Mouse (Mus musculus) testis, adult 2 months (tissue): ENCODE data around the gene Ppil6. TPM values are rescaled to one million over a fixed set of nuclear protein-coding genes. Genes with fewer than 3 reads are reported as not detected.

ENCODE experiments used
- H3K27ac ChIP-seq: fragments of 200-500 bp; 2 replicates; pipeline ENCODE4 v1.5.1; 2012; ENCODE audit warnings: low read depth, low read length; ENCODE audit not compliant: control insufficient read depth, insufficient read depth
- H3K27me3 ChIP-seq: fragments of 200-500 bp; 2 replicates; pipeline ENCODE4 v1.6.1; 2012; ENCODE audit warnings: mild to moderate bottlenecking, low read length, moderate library complexity; ENCODE audit not compliant: control insufficient read depth, insufficient read depth
- H3K36me3 ChIP-seq: fragments of 200-500 bp; 2 replicates; pipeline ENCODE4 v1.6.1; 2012; ENCODE audit warnings: mild to moderate bottlenecking, low read length; ENCODE audit not compliant: control insufficient read depth, insufficient read depth
- H3K4me1 ChIP-seq: fragments of 200-500 bp; 2 replicates; pipeline ENCODE4 v1.6.1; 2012; ENCODE audit warnings: low read length; ENCODE audit not compliant: control insufficient read depth, insufficient read depth
- H3K4me3 ChIP-seq: fragments of 200-500 bp; 2 replicates; pipeline ENCODE4 v1.5.1; 2012; ENCODE audit warnings: low read depth, mild to moderate bottlenecking, low read length, moderate library complexity, mixed read lengths; ENCODE audit not compliant: control insufficient read depth
- CTCF ChIP-seq: fragments of 200-500 bp; IDR thresholded peaks from 2 replicates; pipeline ENCODE4 v1.5.1; 2012; ENCODE audit warnings: low read depth, mild to moderate bottlenecking, inconsistent platforms, low read length, moderate library complexity; ENCODE audit not compliant: control insufficient read depth, insufficient read depth, insufficient replicate concordance
- POLR2A ChIP-seq: fragments of 200-500 bp; IDR thresholded peaks from 2 replicates; pipeline ENCODE4 v1.6.1; 2012; ENCODE audit warnings: low read depth, mild to moderate bottlenecking, inconsistent platforms, low read length, moderate library complexity; ENCODE audit not compliant: control insufficient read depth
- polyA plus RNA-seq: library from polyadenylated mRNA; depleted of rRNA; stranded (reverse); fragments of >200 nt; gene quantifications from 2 replicates; pipeline ENCODE4 v1.2.3, GENCODE M21; 2012

Ppil6 gene
- polyA plus RNA-seq, 1 experiment, result 29.4 TPM

GRCm38 (mm10) chr10:41459990-41460389 lies 30.2 kb upstream of the Ppil6 start:
- no peak overlapping the region for H3K4me3 ChIP-seq
- no peaks in the 10 kb centered on the region for H3K27me3 ChIP-seq
- peaks cover 2% of the 10 kb centered on the region for H3K36me3 ChIP-seq
- H3K4me1 ChIP-seq, result no peaks in the 10 kb centered on the region
- TF ChIP-seq CTCF (no peak), POLR2A (no peak)
- no peak overlapping the region for H3K27ac ChIP-seq

- H3K27ac ChIP-seq, result no peak overlapping the region
- H3K36me3 ChIP-seq, result peaks cover 2% of the 10 kb centered on the region
- TF ChIP-seq POLR2A (no peak), CTCF (no peak)
These were observed 29.7 kb upstream of the Ppil6 start for GRCm38 (mm10) chr10:41460501-41460900.

GRCm38 (mm10) chr10:41461057-41461722 lies 29.0 kb upstream of the Ppil6 start:
- Histone ChIP-seq H3K27ac (no peak overlapping the region), H3K36me3 (peaks cover 2% of the 10 kb centered on the region), H3K4me1 (no peaks in the 10 kb centered on the region), H3K27me3 (no peaks in the 10 kb centered on the region), H3K4me3 (no peak overlapping the region)
- TF ChIP-seq CTCF (no peak), POLR2A (no peak)

More at GRCm38 (mm10) chr10:41460501-41460900, 29.7 kb upstream of the Ppil6 start:
- Histone ChIP-seq H3K4me1 (no peaks in the 10 kb centered on the region), H3K27me3 (no peaks in the 10 kb centered on the region), H3K4me3 (no peak overlapping the region)

DNA sequence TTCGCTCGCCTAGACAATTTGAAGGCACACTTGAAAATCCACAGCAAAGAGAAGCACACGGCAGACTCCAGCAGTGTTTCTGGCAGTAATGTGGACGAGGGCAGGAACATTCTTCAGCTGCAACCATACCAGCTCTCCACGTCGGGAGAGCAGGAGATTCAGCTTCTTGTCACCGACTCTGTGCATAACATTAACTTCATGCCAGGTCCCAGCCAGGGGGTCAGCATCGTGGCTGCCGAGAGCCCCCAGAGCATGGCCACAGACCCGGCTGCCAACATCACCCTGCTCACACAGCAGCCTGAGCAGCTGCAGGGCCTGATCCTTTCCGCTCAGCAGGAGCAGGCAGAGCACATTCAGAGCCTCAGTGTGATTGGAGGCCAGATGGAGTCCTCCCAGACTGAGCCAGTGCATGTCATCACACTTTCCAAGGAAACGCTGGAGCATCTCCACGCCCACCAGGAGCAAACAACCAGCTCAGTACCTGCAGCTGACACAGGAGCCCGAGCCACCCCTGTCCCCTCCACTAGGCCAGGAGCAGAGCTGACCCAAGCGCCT lies 25.8 kb upstream of the Ppil6 start:
- H3K27me3 ChIP-seq, result no peaks in the 10 kb centered on the region
- no peak overlapping the region for H3K4me3 ChIP-seq
- TF ChIP-seq CTCF (no peak), POLR2A (no peak)
- no peaks in the 10 kb centered on the region for H3K4me1 ChIP-seq
- H3K27ac ChIP-seq, result no peak overlapping the region
- H3K36me3 ChIP-seq, result no peaks in the 10 kb centered on the region; the same call in 1 of the 2 replicates

- Histone ChIP-seq H3K36me3 (no peaks in the 10 kb centered on the region), H3K4me1 (no peaks in the 10 kb centered on the region), H3K4me3 (no peak overlapping the region), H3K27ac (no peak overlapping the region), H3K27me3 (no peaks in the 10 kb centered on the region)
- TF ChIP-seq POLR2A (no peak), CTCF (no peak)
These were observed 22.9 kb upstream of the Ppil6 start for GRCm38 (mm10) chr10:41467325-41467724.

DNA sequence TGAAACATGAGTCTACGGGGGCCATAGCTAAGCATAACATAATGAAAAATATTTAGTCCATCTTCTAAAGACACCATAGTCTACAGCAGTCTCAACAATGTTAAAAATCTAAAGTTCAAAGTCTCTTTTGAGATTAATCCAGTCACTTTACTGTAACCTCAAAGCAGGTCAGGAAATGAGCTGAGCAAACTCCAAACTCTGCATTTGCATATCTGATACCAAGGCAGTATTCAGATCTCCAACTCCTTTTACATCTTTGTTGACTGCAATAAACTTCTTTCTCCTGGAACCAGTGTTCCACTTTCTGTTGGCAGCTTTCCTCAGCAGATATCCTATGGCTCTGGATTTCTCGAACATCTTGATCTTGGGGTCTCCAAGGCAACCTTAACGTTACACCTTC lies 19.5 kb upstream of the Ppil6 start:
- no peaks in the 10 kb centered on the region for H3K27me3 ChIP-seq
- no peak for TF ChIP-seq POLR2A
- no peak for TF ChIP-seq CTCF
- H3K4me3 ChIP-seq, result no peak overlapping the region
- no peaks in the 10 kb centered on the region for H3K36me3 ChIP-seq
- H3K4me1 ChIP-seq, result no peaks in the 10 kb centered on the region
- no peak overlapping the region for H3K27ac ChIP-seq

DNA sequence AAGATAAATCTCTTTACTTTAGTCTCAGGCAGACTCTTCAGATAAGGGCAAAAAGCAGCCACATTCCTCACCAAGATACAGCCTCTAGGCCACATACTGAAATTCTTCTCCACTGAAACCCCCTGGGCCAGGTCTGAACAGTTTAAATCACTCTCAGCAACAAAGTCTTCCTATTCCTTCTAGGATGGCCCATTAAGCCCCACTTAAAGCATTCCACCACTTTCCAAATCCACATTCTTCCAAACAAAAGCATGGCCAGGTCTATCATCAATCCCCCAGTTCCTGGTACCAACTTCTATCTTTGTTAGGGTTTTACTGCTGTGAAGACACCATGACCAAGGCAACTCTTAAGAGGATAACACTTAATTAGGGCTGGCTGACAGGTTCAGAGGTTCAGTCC lies 17.7 kb upstream of the Ppil6 start:
- H3K27me3 ChIP-seq, result no peaks in the 10 kb centered on the region
- H3K4me1 ChIP-seq, result peaks cover 10% of the 10 kb centered on the region
- H3K27ac ChIP-seq, result no peak overlapping the region
- TF ChIP-seq CTCF (no peak), POLR2A (no peak)
- H3K36me3 ChIP-seq, result no peaks in the 10 kb centered on the region
- H3K4me3 ChIP-seq, result no peak overlapping the region

DNA sequence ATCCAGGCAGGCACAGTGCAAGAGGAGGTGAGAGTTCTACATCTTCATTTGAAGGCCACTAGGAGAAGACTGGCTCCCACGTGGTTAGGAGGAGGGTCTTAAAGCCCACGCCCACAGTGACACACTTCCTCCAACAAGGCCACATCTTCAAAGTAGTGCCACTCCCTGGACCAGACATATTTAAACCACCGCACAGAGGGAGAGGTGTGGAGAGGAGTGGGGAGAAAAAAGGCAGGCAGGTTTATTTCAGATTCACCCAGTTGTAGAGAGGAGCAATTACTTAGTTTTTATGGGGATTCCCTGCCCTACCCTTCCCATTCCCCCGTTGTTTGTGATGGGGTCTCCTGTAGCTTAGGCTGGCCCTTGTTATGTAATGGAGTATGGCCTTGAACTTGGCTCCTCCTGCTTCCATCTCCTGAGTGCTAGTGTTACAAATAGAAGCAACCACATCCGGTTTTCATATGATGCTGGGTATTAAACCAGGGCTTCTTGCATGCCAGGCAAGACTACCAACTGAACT lies 17.2 kb upstream of the Ppil6 start:
- no peaks in the 10 kb centered on the region for H3K27me3 ChIP-seq
- H3K4me1 ChIP-seq, result peaks cover 15% of the 10 kb centered on the region
- H3K27ac ChIP-seq, result no peak overlapping the region
- H3K36me3 ChIP-seq, result no peaks in the 10 kb centered on the region
- no peak overlapping the region for H3K4me3 ChIP-seq
- TF ChIP-seq POLR2A, result no peak
- TF ChIP-seq CTCF, result no peak
